Mouse (Mus musculus) lung, embryonic 16.5 days (tissue): Measurements from ENCODE around the gene Jph3. TPM values are rescaled to one million over a fixed set of nuclear protein-coding genes. Genes with fewer than 3 reads are reported as not detected.

Source experiments
- ATAC-seq: fragments of 200-750 bp; cut with Nextera tagmentation; 2 replicates; pipeline ENCODE4 v1.8.0; 2017; ENCODE audit warnings: low read depth, mild to moderate bottlenecking, moderate library complexity
- H3K27ac ChIP-seq: fragments of 300-500 bp; sonication (generic); 2 replicates; pipeline ENCODE4 v1.5.1; 2014; ENCODE audit warnings: mild to moderate bottlenecking, control low read depth, low read length
- H3K27me3 ChIP-seq: fragments of 300-500 bp; sonication (generic); 2 replicates; pipeline ENCODE4 v1.6.1; 2014; ENCODE audit warnings: low read depth, low read length, mixed read lengths; ENCODE audit not compliant: control insufficient read depth, insufficient read depth
- H3K36me3 ChIP-seq: fragments of 300-500 bp; sonication (generic); 2 replicates; pipeline ENCODE4 v1.6.1; 2014; ENCODE audit warnings: low read length; ENCODE audit not compliant: control insufficient read depth, insufficient read depth
- H3K4me1 ChIP-seq: fragments of 300-500 bp; sonication (generic); replicated peaks from 2 replicates; pipeline ENCODE4 v1.6.1; 2014; ENCODE audit warnings: low read length, mixed read lengths; ENCODE audit not compliant: control insufficient read depth, insufficient read depth
- H3K4me2 ChIP-seq: fragments of 300-500 bp; sonication (generic); 2 replicates; pipeline ENCODE4 v1.6.1; 2014; ENCODE audit warnings: low read depth, low read length, control low read depth
- H3K4me3 ChIP-seq: fragments of 300-500 bp; sonication (generic); 2 replicates; pipeline ENCODE4 v1.5.1; 2014; ENCODE audit warnings: mild to moderate bottlenecking, low read length, control low read depth
- H3K9ac ChIP-seq: fragments of 300-500 bp; sonication (generic); 2 replicates; pipeline ENCODE4 v1.6.1; 2014; ENCODE audit warnings: low read length, control low read depth
- H3K9me3 ChIP-seq: fragments of 300-500 bp; sonication (generic); 2 replicates; pipeline ENCODE4 v1.6.1; 2016; ENCODE audit warnings: low read length; ENCODE audit not compliant: control insufficient read depth
- WGBS: fragments of 180-500 bp; shearing (Covaris S2); extraction: QIAGEN DNeasy Blood & Tissue Kit; methylation state at CpG from one replicate; pipeline ENCODE4 v1.1.7; 2014; 5-methylcytosine and 5-hydroxymethylcytosine counted together
- polyA plus RNA-seq: library from polyadenylated mRNA; unstranded; fragments of >200 nt; fragmentation: Nextera tagmentation; extraction: Ambion mirVana; gene quantifications from 2 replicates; pipeline ENCODE4 v1.2.1, GENCODE M21; 2015

Gene Jph3
- polyA plus RNA-seq, 1 experiment from 2014 or later: 0.50 TPM

DNA sequence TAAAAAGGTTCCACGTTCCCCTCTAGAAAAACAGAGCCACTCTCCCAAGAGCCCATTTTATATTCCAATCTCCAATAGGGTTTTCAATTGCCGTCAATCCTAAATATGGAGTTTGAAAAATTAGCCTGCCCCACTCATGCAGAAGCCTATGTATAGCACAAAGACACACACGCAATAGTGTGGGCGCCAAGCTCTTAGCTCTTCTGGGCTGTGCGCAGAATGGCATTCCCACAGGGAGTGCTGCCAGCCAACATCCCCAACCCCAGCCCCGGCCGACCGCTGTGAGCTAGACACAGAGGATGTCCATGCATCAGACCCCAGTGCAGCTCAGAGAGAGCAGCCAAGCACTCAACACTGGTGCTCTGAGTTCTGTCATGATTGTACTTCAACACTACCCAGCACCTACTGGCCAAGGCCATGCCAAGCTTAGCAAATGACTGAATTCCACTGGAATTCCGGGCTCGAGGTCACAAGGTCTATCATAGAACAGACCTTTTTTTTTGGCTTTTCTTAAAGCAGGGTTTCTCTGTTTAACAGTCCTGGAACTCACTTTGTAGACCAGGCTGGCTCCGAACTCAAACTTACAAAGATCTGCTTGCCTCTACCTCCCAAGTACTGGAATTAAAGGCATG is 80.2 kb downstream of the Jph3 start:
- Histone ChIP-seq H3K27ac (no peak overlapping the region), H3K9me3 (no peaks in the 10 kb centered on the region), H3K4me2 (no peak overlapping the region), H3K4me1 (no peaks in the 10 kb centered on the region), H3K4me3 (no peak overlapping the region), H3K27me3 (no peaks in the 10 kb centered on the region), H3K36me3 (peaks cover 12% of the 10 kb centered on the region), H3K9ac (no peak overlapping the region)
- ATAC-seq: no peak
- WGBS: 87% methylated on average over 11 of the region's 11 CpGs

DNA sequence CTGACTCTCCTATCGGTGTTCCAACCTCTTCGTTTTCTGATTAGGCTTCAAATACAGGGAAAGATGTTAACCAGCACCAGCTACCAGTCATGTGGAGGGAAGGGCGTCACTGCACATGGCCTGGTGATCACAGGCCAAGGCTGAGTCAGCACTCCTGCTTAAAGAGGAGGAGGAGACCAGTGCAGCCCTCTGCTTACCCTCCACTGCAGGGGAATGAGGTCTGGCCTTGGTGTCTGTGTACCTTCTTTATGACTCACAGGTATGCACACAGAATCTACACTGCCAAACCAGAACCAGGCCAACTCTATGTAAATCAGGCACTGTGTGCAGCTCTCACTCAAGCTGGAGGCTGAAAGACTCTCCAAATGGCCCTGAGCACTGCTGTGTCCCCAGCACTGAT is 82.1 kb downstream of the Jph3 start:
- Histone ChIP-seq H3K4me2 (no peak overlapping the region), H3K27ac (no peak overlapping the region), H3K36me3 (peaks cover 4% of the 10 kb centered on the region), H3K27me3 (no peaks in the 10 kb centered on the region), H3K4me3 (no peak overlapping the region), H3K4me1 (no peaks in the 10 kb centered on the region), H3K9me3 (no peaks in the 10 kb centered on the region), H3K9ac (no peak overlapping the region)
- WGBS: 93% methylated on average over 3 of the region's 3 CpGs
- no peak for ATAC-seq

DNA sequence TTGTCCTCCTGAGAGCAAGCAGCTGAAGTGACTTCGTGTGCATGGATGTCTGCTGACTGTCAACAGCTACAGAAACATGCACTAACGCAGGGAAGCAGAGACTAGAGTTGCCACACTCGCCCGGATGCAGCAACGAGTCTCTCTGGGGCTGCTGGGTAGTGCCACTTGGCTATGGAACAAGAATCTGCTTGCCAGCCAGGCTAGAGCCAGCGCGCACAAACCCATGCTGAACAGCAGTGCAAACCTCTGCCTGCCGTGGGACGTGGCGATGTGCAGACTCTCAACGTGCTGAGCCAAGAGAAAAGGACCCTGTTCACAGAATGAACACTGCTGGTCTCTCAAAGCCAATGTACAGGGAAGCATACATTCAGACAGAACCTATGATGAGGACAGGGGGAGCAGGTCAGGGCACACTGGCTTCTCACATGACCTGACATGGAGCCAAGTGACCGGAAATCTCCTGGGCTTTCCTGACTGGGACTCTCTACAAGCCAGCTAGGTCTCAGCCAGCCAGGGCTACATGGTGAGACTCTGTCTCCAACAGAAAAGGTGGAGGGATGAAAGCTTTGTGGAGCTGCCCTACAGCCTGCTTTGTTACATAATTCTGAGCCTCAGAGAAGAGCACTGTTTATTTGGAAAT is 82.6 kb downstream of the Jph3 start:
- H3K27ac ChIP-seq: no peak overlapping the region
- peaks cover 4% of the 10 kb centered on the region for H3K36me3 ChIP-seq
- no peak for ATAC-seq
- H3K4me3 ChIP-seq: no peak overlapping the region
- H3K27me3 ChIP-seq: no peaks in the 10 kb centered on the region
- H3K4me1 ChIP-seq: no peaks in the 10 kb centered on the region
- no peak overlapping the region for H3K9ac ChIP-seq
- H3K9me3 ChIP-seq: no peaks in the 10 kb centered on the region
- 93% methylated on average over 12 of the region's 12 CpGs for WGBS
- no peak overlapping the region for H3K4me2 ChIP-seq

DNA sequence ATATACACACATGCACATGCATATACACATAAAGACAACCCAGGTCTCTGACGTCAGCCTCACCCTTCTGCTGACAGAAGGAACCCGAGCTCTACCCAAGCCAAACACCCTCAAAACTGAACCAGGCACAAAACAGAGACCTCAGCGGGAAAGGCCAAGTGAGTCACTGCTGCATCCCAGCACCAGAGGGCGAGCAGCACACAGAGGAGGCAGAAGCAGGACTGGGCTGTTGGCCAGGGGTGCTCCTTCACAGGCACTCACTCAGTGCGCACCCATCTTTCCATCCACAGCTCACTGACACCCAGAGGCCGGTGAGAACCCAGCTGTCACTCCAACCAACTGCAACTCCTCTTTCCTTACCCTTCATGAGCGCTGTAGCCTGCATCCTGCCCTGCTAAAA is 88.8 kb downstream of the Jph3 start:
- no peaks in the 10 kb centered on the region for H3K4me1 ChIP-seq
- ATAC-seq: no peak
- no peak overlapping the region for H3K27ac ChIP-seq
- no peak overlapping the region for H3K4me3 ChIP-seq
- H3K4me2 ChIP-seq: no peak overlapping the region
- H3K9me3 ChIP-seq: no peaks in the 10 kb centered on the region
- 78% methylated on average over 7 of the region's 7 CpGs for WGBS
- peaks cover 2% of the 10 kb centered on the region; the same call in 1 of the 2 replicates for H3K36me3 ChIP-seq
- no peaks in the 10 kb centered on the region for H3K27me3 ChIP-seq
- H3K9ac ChIP-seq: no peak overlapping the region

DNA sequence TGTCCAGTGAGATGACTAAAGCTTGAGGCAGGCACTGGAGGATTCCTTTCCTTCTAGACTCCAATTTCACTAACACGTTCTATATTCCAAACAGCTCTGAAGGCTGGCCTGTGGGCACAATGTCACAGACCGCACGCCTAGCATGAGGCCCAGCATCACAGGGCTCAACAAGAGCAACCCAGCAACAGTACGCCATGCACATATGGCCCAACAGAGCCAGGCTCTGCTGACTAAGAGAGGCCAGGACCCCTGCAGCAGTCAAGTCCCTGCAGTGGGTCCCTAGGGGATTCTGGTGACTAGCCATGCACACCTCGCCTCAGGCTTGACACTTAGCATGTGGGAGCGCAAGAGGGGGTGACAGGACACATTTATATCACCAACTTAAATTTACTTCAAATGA is 91.4 kb downstream of the Jph3 start:
- 88% methylated on average over 6 of the region's 6 CpGs for WGBS

DNA sequence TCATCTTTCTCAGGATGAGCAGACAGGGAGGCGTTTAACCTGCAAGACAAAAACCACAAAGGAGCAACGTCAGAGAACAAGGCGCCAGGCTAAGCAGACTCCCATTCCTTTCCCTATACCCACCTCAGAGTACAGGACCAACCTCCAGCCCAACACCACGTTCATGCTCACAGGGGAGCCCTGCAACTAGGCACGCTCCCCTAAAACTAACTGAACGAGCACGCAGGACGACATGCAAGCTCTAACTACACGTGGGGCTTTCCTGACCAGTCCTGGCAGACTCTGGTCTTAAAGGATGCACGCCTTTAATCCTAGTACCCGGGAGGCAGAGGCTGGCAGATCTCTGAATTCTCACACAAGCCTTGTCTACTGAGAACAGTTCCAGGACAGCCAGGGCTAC is 91.9 kb downstream of the Jph3 start:
- H3K4me2 ChIP-seq: no peak overlapping the region
- 78% methylated on average over 11 of the region's 11 CpGs for WGBS
- no peaks in the 10 kb centered on the region for H3K4me1 ChIP-seq
- ATAC-seq: no peak
- no peaks in the 10 kb centered on the region for H3K27me3 ChIP-seq
- 0 out of 2 replicates have a peak, but pooled peaks cover 2% of the 10 kb centered on the region for H3K36me3 ChIP-seq
- no peak overlapping the region for H3K4me3 ChIP-seq
- no peak overlapping the region for H3K9ac ChIP-seq
- H3K9me3 ChIP-seq: no peaks in the 10 kb centered on the region
- no peak overlapping the region for H3K27ac ChIP-seq

More for the DNA sequence above, 91.4 kb downstream of the Jph3 start:
- Histone ChIP-seq H3K4me3 (no peak overlapping the region), H3K9me3 (no peaks in the 10 kb centered on the region), H3K4me2 (no peak overlapping the region), H3K27me3 (no peaks in the 10 kb centered on the region), H3K36me3 (0 out of 2 replicates have a peak, but pooled peaks cover 2% of the 10 kb centered on the region), H3K27ac (no peak overlapping the region), H3K9ac (no peak overlapping the region), H3K4me1 (no peaks in the 10 kb centered on the region)
- ATAC-seq: no peak

DNA sequence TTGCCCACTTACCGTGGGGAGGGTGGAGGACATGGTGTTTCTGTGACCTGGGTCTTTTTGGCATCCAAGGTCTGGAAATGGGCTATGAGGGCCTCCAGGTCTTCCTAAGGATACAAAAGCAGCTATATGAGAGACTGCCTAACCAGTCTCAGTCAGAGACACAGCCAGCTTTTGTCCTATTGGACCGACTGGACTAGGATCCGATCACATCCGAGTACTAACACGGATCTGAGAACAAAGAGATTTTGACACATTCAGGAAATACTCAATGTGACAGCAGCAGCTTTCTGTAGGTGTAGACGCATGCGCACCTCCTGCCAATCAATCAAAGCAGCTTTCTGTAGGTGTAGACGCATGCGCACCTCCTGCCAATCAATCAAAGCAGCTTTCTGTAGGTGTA is 92.3 kb downstream of the Jph3 start:
- H3K4me3 ChIP-seq: no peak overlapping the region
- H3K9me3 ChIP-seq: no peaks in the 10 kb centered on the region
- no peak for ATAC-seq
- no peak overlapping the region for H3K4me2 ChIP-seq
- H3K36me3 ChIP-seq: 0 out of 2 replicates have a peak, but pooled peaks cover 2% of the 10 kb centered on the region
- WGBS: 82% methylated on average over 9 of the region's 9 CpGs
- H3K9ac ChIP-seq: no peak overlapping the region
- no peak overlapping the region for H3K27ac ChIP-seq
- no peaks in the 10 kb centered on the region for H3K27me3 ChIP-seq
- no peaks in the 10 kb centered on the region for H3K4me1 ChIP-seq

DNA sequence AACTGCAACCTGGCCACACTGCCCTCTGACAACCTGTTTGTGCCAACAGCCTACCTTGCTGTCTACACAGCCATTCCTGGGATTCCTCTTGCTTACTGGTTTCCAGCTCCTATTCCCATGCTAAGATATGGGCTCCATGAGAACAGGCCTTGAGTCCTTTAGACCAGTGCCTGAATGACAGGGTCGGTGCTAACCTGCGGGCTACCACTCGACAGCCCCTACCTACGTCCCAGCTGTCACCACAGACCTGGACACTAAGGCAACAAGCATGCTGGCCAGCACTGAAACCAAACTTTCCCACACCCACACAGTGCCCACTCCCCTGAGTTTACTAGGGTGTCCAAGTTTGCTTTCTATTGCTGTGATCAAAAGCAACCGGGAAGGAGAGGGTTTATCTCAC is 98.3 kb downstream of the Jph3 start:
- 90% methylated on average over 5 of the region's 5 CpGs for WGBS
- no peak for ATAC-seq
- H3K4me2 ChIP-seq: no peak overlapping the region

DNA sequence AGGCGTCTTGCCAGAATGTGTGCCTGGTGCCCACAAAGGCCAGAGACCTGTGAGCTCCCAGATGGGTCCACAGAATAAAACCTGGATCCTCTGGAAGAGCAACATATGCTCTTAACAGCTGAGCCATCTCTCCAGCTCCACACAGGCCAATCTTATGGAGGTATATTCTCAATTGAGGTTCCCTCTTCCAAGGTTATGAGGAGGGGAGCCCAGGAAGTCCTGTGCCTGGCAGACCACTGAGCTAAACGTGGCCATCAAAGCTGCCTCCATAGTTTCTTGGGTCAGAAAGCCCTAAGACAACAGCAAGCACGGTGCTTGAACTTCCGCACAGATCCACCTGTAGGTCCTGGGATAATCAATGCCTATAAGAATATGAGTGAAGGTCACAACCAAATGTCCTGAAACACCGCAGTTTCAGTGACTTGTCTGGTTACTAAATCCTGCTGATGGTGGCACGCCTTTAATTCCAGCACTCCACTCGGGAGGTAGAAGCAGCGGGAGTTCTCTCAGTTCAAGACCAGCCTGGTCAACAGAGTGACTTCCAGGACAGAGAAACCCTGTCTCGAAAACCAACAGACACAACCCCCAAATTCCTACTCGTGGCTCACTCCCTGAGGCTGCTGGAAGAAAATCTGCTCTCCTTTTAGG is 99.1 kb downstream of the Jph3 start:
- 29% methylated on average over 10 of the region's 10 CpGs for WGBS
- Histone ChIP-seq H3K27ac (no peak overlapping the region), H3K27me3 (peaks cover 4% of the 10 kb centered on the region; the same call in 1 of the 2 replicates), H3K4me1 (peaks cover 15% of the 10 kb centered on the region), H3K4me3 (peak overlapping the region; percentile 86), H3K36me3 (no peaks in the 10 kb centered on the region), H3K9me3 (no peaks in the 10 kb centered on the region), H3K9ac (peak overlapping the region; percentile 86), H3K4me2 (peak overlapping the region; percentile 68)
- no peak for ATAC-seq

More for the DNA sequence above, 98.3 kb downstream of the Jph3 start:
- Histone ChIP-seq H3K36me3 (no peaks in the 10 kb centered on the region), H3K9me3 (no peaks in the 10 kb centered on the region), H3K4me1 (peaks cover 15% of the 10 kb centered on the region), H3K27me3 (peaks cover 4% of the 10 kb centered on the region; the same call in 1 of the 2 replicates), H3K9ac (no peak overlapping the region), H3K27ac (no peak overlapping the region), H3K4me3 (no peak overlapping the region)
